Mouse (Mus musculus) B cell, adult 62 days (primary cell): ENCODE results near the gene Maff. TPM values are rescaled to one million over a fixed set of nuclear protein-coding genes. Genes with fewer than 3 reads are reported as not detected.

Experiments
- total RNA-seq: library from RNA; stranded (reverse); gene quantifications from 4 replicates; pipeline ENCODE4 v1.2.4, GENCODE M21; 2023

Maff gene
- 91.7 to 120 TPM (median 98.1 TPM) in 4 replicates for total RNA-seq

DNA sequence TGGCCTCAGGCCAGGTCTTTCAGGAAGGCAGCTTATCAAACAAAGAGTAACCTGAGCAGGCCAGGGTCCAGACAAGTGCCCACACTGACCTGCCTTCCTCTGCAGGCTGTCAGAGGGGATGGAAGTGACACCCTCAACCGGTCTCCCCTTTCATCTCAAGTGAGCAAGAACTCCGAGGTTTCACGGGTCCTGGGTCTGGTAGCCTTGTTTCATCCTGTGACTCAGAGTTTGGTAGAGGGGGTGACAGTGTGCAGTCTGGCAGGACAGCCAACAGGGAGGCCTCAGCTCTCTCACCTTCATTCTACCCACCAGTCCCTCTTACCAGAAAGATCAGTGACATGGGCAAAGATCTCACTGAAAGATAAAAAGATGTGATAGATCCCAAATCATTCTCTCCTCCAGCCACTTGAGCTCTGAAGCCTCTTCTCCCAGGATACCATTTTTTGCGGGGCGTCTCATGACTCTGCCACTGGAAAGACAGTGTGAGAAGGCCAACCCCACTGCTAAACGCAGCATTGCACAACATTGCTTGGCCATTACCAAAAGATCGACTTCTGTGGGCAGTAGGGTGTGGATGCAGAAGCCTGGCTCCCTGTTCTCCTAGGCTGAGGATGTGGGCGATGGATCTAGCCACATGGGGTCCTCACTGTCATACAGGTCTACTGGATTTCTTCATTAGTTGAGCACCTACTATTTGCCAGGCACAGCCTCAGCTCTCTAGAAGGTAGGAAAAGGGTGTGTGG, at the start of gene Maff:
Gene Maff, plus strand, starts transcription at position 571 of the 743 bp plus-strand sequence.

DNA sequence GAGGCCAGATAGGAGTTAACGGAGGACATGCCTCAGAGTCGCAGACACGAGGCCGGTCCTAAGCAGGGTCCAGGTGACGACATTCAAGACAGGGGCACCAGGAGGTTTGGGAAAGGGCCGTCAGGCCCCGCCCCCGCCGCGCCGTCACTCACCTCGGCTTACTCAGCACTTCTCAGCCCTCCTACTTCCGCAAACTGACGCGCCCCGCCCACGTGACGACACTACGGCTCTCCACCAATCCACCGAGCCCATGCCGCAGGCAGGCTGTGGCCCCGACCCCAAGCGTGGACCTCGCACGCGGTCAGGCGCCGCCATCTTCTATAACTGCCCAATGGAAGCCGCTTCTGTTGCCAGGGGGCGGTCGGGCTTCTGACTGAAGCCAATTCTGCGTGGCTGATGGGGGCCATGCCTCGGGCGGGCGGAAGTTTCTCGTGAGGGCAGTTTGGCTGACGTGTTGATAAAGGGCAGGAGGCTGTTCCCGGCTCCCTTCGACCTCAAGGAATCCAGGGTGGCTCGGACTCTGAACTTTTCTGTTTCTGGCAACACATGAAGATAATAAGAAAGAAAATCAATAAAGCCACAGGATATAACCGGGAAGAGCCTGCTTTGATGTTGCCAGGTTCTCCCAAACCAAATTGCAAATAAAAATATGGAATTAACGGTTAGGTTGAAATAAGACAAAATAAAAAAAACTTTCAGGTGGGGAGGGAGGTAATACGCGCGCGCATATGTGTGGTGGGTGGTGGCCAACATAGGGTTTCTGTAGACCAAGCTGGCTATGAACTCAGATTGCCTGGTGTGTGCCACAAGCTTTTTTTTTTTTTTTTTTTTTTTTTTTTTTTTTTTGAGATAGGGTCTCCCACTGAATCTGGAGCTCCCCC, 18.1 kb upstream of the Maff start, which contains the start of gene Pla2g6:
Gene Pla2g6, minus strand, starts transcription at position 333 of the 881 bp plus-strand sequence.

DNA sequence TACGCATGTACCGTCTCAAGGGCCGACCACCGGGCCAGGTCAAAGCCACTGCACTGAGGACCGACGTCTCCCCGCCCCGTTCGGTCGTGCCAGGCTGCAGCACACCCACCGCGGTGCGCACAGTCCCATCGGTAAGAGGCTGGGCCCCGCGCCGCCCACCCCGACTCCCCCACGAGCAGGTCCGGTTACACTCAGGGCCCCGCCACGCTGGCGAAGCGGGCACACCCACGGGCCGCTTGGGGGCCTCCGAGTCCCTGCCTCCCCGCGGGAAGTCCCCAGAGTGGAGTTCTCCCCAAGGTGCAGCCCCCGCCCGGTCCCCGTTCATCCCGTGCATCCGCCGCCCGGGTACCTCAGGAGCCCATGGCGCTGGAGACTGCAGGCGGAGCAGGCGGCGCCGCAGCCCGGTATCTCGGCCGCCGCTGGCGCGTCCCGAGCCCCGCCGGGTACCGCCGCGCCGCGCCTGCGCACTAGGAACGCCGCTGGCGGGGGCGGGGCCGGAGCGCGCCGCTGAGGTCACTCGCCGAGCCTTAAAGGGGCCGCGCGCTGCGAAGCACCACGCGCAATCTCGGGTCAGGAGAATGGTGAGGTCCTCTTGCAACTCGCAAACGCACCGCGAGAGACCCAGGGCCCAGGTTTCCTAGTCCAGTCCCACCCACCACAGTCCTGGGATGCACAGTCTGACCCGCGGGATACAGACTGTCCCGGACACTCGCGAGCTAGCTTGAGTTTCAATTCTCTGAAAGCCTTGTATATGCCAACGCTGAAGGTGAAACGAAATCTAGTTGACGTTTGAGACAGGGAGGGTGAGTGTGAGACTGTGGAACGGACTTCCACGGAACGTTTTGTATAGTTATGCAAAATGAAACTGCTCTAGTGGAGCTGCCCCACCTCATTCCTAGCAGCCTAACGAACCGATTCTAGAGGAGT, 56.7 kb downstream of the Maff start, which contains the start of gene Tmem184b:
Gene Tmem184b, minus strand, starts transcription at position 734 of the 927 bp plus-strand sequence.

Other genes with a start within 250 kb of the Maff start
- 41.7 to 56.4 TPM (median 50.6 TPM) in 4 replicates for gene Micall1, start 237.7 kb upstream of the Maff start, total RNA-seq
- 38.2 to 58.6 TPM (median 48.1 TPM) in 4 replicates for gene Polr2f, start 205.6 kb upstream of the Maff start, total RNA-seq
- not detected in 4 replicates for gene 1700088E04Rik, start 205.4 kb upstream of the Maff start, total RNA-seq
- gene Sox10, start 181.4 kb upstream of the Maff start, total RNA-seq, result not detected in 4 replicates
- 34.2 to 40.6 TPM (median 37.6 TPM) in 4 replicates for gene Pick1, start 117.4 kb upstream of the Maff start, total RNA-seq
- 0.51 to 3.3 TPM (median 1.1 TPM) in 4 replicates for gene Gm49486, start 117.2 kb upstream of the Maff start, total RNA-seq
- gene Slc16a8, start 91.9 kb upstream of the Maff start, total RNA-seq, result not detected in 4 replicates
- not detected in 4 replicates for gene Baiap2l2, start 61.1 kb upstream of the Maff start, total RNA-seq
- gene Pla2g6, start 18.2 kb upstream of the Maff start, total RNA-seq, result 13.4 to 16.9 TPM (median 15.6 TPM) in 4 replicates
- gene Tmem184b, start 56.9 kb downstream of the Maff start, total RNA-seq, result 36.7 to 44.2 TPM (median 38.3 TPM) in 4 replicates
- 41.3 to 53.2 TPM (median 43.4 TPM) in 4 replicates for gene Csnk1e, start 108.9 kb downstream of the Maff start, total RNA-seq
- gene Kcnj4, start 158.6 kb downstream of the Maff start, total RNA-seq, result not detected in 4 replicates
- gene Kdelr3, start 169.8 kb downstream of the Maff start, total RNA-seq, result not detected in 4 replicates
- 407 to 417 TPM (median 412 TPM) in 4 replicates for gene Ddx17, start 200.1 kb downstream of the Maff start, total RNA-seq